ENCODE assay signal across 8 mouse cellular contexts in the genomic region with DNA sequence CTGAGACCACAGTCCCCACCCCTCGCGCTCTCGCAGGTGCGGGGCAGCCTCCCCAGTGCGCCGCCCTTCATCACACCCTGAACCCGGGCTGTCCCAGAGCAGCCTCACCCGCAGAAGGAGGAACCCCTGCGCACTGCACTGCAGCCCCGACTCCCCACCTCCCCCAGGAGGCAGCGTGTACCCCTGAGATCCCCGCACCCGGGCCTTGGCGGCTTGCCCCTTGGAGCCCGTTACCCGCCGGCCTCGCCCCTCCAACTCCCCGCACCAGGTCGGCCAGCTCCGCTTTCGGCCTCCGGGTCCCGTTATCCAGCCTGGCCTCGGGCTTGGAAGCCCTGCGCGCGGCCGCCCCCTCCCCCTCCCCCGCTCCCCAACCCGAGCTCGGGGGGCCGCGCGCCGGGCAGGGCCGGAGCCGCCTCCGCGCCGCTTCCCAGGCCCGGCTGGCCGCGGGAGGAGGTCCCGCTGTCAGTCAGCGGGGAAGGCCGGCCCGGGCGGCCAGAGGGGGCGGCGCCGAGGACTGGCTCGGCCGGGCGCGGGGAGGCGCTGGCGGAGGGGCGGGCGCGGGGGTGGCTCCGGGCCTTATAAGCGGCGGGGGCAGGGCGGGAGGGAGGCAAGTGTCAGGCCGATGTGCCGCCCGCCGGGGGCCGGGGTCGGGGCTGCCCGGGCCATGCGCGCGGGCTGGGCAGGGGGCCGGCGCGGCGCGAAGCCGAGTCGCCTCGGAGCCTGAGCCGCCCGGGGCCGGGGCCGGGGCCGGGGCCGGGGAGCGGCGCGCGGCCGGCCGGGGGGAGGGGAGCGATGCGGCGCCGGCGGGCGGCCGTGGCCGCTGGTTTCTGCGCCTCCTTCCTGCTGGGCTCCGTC. TPM values are rescaled to one million over a fixed set of nuclear protein-coding genes. Genes with fewer than 3 reads are reported as not detected.
DNase-seq lines count a peak whose midpoint lies in the region; ATAC-seq lines count a peak whose summit lies in the region.

A gene (plus strand): TSS at position 619 of the 855 bp plus-strand sequence.

- peak; percentile 94 for DNase-seq in Muller cell, postnatal 12 days (ENCODE audit: inconsistent ontology term)
- DNase-seq in cerebellum, adult 9-10 months = peak; percentile 36
- DNase-seq in frontal cortex, postnatal 10 days (ENCODE audit: low spot score in 2 of 2) = peak; percentile 72 to 78
- DNase-seq in hindbrain, embryonic 11.5 days (ENCODE audit: low spot score) = peak; percentile 88
- peak; percentile 61 to 63 for DNase-seq in layer of hippocampus, postnatal 25 days (ENCODE audit: extremely low spot score in 1 of 2, low spot score in 1 of 2)
- DNase-seq in lung, postnatal 14 days = peak; percentile 90
- DNase-seq in retina, embryonic 14.5 days (ENCODE audit: low spot score) = peak; percentile 87
- peak; percentile 57 to 83 for DNase-seq in urinary bladder, adult 18-20 months (ENCODE audit: low spot score in 2 of 2)

- H3K9me3 ChIP-seq in hindbrain, embryonic 11.5 days (ENCODE audit: control insufficient read depth, low read length) = no peaks in the 10 kb centered on the region

- peak within 1 kb of the TSS; percentile 76 for H3K4me3 ChIP-seq in hindbrain, embryonic 11.5 days (ENCODE audit: low read depth, low read length)

- ATAC-seq in hindbrain, embryonic 11.5 days (ENCODE audit: low FRiP score) = peak; percentile 87

- peak within 1 kb of the TSS; percentile 90 for H3K27ac ChIP-seq in hindbrain, embryonic 11.5 days (ENCODE audit: low read depth, low read length)

- under 1% methylated on average over 36 of the region's 105 CpGs for WGBS in hindbrain, embryonic 11.5 days

- peak within 1 kb of the TSS; percentile 92 for H3K9ac ChIP-seq in hindbrain, embryonic 11.5 days (ENCODE audit: low read depth, low read length)

- no peaks in the 10 kb centered on the region for H3K36me3 ChIP-seq in hindbrain, embryonic 11.5 days (ENCODE audit: control insufficient read depth, insufficient read depth, low read length)

- peaks cover 16% of the 10 kb centered on the region for H3K4me1 ChIP-seq in hindbrain, embryonic 11.5 days (replicated peaks; ENCODE audit: control insufficient read depth, insufficient read depth, low read length)

- peak within 1 kb of the TSS; percentile 89 for H3K4me2 ChIP-seq in hindbrain, embryonic 11.5 days (replicated peaks; ENCODE audit: low read depth, low read length)

- peaks cover 2% of the 10 kb centered on the region; the same call in 1 of the 2 replicates for H3K27me3 ChIP-seq in hindbrain, embryonic 11.5 days (ENCODE audit: control insufficient read depth, insufficient read depth, low read length)

RNA-seq across cellular contexts. Expression of the gene that starts here (rescaled TPM):
- 9.6 and 10.8 TPM in 2 replicates for polyA plus RNA-seq in hindbrain, embryonic 11.5 days (2014; fragmentation: Nextera tagmentation; extraction: Ambion mirVana)
- 10 to 100 TPM; 18.3 to 20.1 TPM for total RNA-seq in layer of hippocampus, postnatal 25 days (2021)

Comparison
In these comparisons a context has a peak if more than half of its experiments do, and no peak if none do; other contexts are left out.
1. Peak in every context shown above with its lines: DNase-seq, ATAC-seq, H3K4me3 ChIP-seq and H3K27ac ChIP-seq.
2. DNase-seq: peak in every context shown above with its lines; median percentile 94 in Muller cell, postnatal 12 days; 90 in lung, postnatal 14 days; 88 in hindbrain, embryonic 11.5 days; 87 in retina, embryonic 14.5 days; 75 in frontal cortex, postnatal 10 days; 70 in urinary bladder, adult 18-20 months; 62 in layer of hippocampus, postnatal 25 days; 36 in cerebellum, adult 9-10 months.